Mouse (Mus musculus) limb, embryonic 10.5 days (tissue): ENCODE data around the gene Clic4. TPM values are rescaled to one million over a fixed set of nuclear protein-coding genes. Genes with fewer than 3 reads are reported as not detected.

Experiments
- polyA plus RNA-seq: library from polyadenylated mRNA; unstranded; fragments of >200 nt; fragmentation: Nextera tagmentation; extraction: Ambion mirVana; gene quantifications from 2 replicates; pipeline ENCODE4 v1.2.1, GENCODE M21; 2016

Clic4 gene
- polyA plus RNA-seq, 1 experiment from 2014 or later = 220 TPM

Other genes starting within 250 kb of the Clic4 start
- 0.05 and 0.08 TPM in 2 replicates for gene Runx3, start 152.2 kb downstream of the Clic4 start, polyA plus RNA-seq
- 233 TPM in 2 replicates for gene Srrm1, start 80.5 kb upstream of the Clic4 start, polyA plus RNA-seq
- gene Ncmap, start 125.4 kb upstream of the Clic4 start, polyA plus RNA-seq = 0.35 TPM in 1 of 2 replicates, not detected in the other
- 6.4 and 6.7 TPM in 2 replicates for gene Rcan3, start 161.0 kb upstream of the Clic4 start, polyA plus RNA-seq
- gene Stpg1, start 222.0 kb upstream of the Clic4 start, polyA plus RNA-seq = 0.11 TPM in 1 of 2 replicates, not detected in the other
- gene Nipal3, start 222.2 kb upstream of the Clic4 start, polyA plus RNA-seq = 1.7 and 2.2 TPM in 2 replicates